Mouse (Mus musculus) myocyte (in vitro differentiated cells): Measurements from ENCODE around the gene Fam25c. TPM values are rescaled to one million over a fixed set of nuclear protein-coding genes. Genes with fewer than 3 reads are reported as not detected.

Source experiments
- H3K27me3 ChIP-seq: one replicate; pipeline ENCODE4 v1.6.1; 2011; ENCODE audit not compliant: control insufficient read depth, insufficient read depth, insufficient read length
- H3K36me3 ChIP-seq: one replicate; pipeline ENCODE4 v1.6.1; 2011; ENCODE audit not compliant: control insufficient read depth, insufficient read depth
- H3K4me2 ChIP-seq: one replicate; pipeline ENCODE4 v1.6.1; 2011; ENCODE audit warnings: low read depth, control low read depth
- H3K4me3 ChIP-seq: one replicate; pipeline ENCODE4 v1.5.1; 2011; ENCODE audit warnings: mild to moderate bottlenecking, control low read depth, moderate library complexity
- H3K79me2 ChIP-seq: one replicate; pipeline ENCODE4 v1.6.1; 2011; ENCODE audit not compliant: control insufficient read depth, insufficient read depth
- H3ac ChIP-seq: one replicate; pipeline ENCODE4 v1.6.1; 2011; ENCODE audit not compliant: control insufficient read depth, insufficient read length
- CEBPB ChIP-seq: IDR thresholded peaks from 2 replicates; pipeline ENCODE4 v1.6.1; 2011; ENCODE audit warnings: mild to moderate bottlenecking, moderate library complexity; ENCODE audit not compliant: poor library complexity, insufficient read depth, severe bottlenecking
- E2F4 ChIP-seq: IDR thresholded peaks from one replicate; pipeline ENCODE4 v1.6.1; 2011; ENCODE audit warnings: mild to moderate bottlenecking, control low read depth, moderate library complexity; ENCODE audit not compliant: insufficient read depth
- MAX ChIP-seq: IDR thresholded peaks from one replicate; pipeline ENCODE4 v1.6.1; 2011; ENCODE audit warnings: low read depth, mild to moderate bottlenecking, control low read depth
- MYOD1 ChIP-seq, 3 experiments: IDR thresholded peaks; one replicate each; pipeline ENCODE4 v1.6.1; 2011; ENCODE audit warnings: control low read depth in 2 of 3, low read depth in 2 of 3, mild to moderate bottlenecking in 2 of 3, moderate library complexity in 1 of 3; ENCODE audit not compliant: insufficient read length in 2 of 3, control insufficient read depth in 1 of 3
- MYOG ChIP-seq, 3 experiments: IDR thresholded peaks; one replicate each; pipeline ENCODE4 v1.6.1; 2011; ENCODE audit warnings: control low read depth in 2 of 3, low read depth in 2 of 3, mild to moderate bottlenecking in 2 of 3; ENCODE audit not compliant: insufficient read length in 2 of 3, control insufficient read depth in 1 of 3, insufficient read depth in 1 of 3
- POLR2A ChIP-seq: IDR thresholded peaks from one replicate; pipeline ENCODE4 v1.6.1; 2011; ENCODE audit warnings: low read depth, mild to moderate bottlenecking, control low read depth, moderate library complexity; ENCODE audit not compliant: insufficient read length
- POLR2AphosphoS2 ChIP-seq: IDR thresholded peaks from one replicate; pipeline ENCODE4 v1.6.1; 2011; ENCODE audit warnings: low read depth, control low read depth; ENCODE audit not compliant: insufficient read length
- REST ChIP-seq: IDR thresholded peaks from one replicate; pipeline ENCODE4 v1.6.1; 2011; ENCODE audit warnings: mild to moderate bottlenecking, control low read depth, moderate library complexity; ENCODE audit not compliant: insufficient read depth, insufficient read length
- SRF ChIP-seq: IDR thresholded peaks from one replicate; pipeline ENCODE4 v1.6.1; 2011; ENCODE audit warnings: low read depth; ENCODE audit not compliant: control insufficient read depth, insufficient read length
- TCF12 ChIP-seq: IDR thresholded peaks from one replicate; pipeline ENCODE4 v1.6.1; 2011; ENCODE audit warnings: mild to moderate bottlenecking, control low read depth; ENCODE audit not compliant: poor library complexity, insufficient read depth, severe bottlenecking
- TCF3 ChIP-seq: IDR thresholded peaks from one replicate; pipeline ENCODE4 v1.6.1; 2011; ENCODE audit warnings: low read depth, control low read depth; ENCODE audit not compliant: insufficient read length
- USF1 ChIP-seq: IDR thresholded peaks from one replicate; pipeline ENCODE4 v1.6.1; 2011; ENCODE audit warnings: low read depth, mild to moderate bottlenecking, control low read depth, moderate library complexity
- polyA plus RNA-seq: library from polyadenylated mRNA; unstranded; fragments of >200 nt; fragmentation: generic; extraction: Trizol; gene quantifications from one replicate; pipeline ENCODE4 v1.2.1, GENCODE M21; 2012; ENCODE audit warnings: missing spikeins

The Fam25c gene
- polyA plus RNA-seq, 1 experiment: not detected

DNA sequence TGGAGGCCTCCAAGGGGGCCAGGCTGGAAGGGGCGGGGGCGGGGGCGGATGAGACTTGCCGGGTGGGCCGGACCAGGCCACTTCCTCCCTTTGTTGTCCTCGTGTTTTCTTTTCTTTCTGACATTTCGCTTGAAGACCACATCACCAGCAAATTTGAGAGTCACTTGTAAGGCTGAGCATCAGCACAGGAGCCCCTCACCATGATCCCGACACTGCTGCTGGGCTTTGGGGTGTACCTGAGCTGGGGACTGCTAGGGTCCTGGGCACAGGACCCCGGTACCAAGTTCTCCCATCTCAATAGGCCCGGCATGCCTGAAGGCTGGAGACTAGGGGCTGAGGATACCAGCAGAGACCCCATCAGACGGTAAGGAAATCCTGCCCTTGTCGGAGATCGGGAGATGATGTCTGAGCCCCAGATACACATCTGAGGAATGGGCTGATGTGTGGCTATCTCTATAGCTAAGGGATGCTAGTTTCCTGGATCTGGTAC lies 20.2 kb upstream of the Fam25c start, which contains the start of gene Mmrn2:
TSS of gene Mmrn2 (plus strand) at position 51 of the 490 bp plus-strand sequence.
- no peak for TF ChIP-seq CEBPB
- no peak for TF ChIP-seq E2F4
- TF ChIP-seq MYOG (IDR thresholded peaks at IDR 0.05; ENCODE audit: control insufficient read depth in 1 of 3, insufficient read depth in 1 of 3, insufficient read length in 2 of 3, low read depth in 2 of 3): no peak
- TF ChIP-seq TCF3: no peak
- H3K4me2 ChIP-seq: no peak within 1 kb of the TSS
- no peaks in the 10 kb centered on the region for H3K27me3 ChIP-seq
- no peaks in the 10 kb centered on the region for H3K79me2 ChIP-seq
- H3ac ChIP-seq: no peak within 1 kb of the TSS
- H3K4me3 ChIP-seq: no peak within 1 kb of the TSS
- H3K36me3 ChIP-seq: no peaks in the 10 kb centered on the region

DNA sequence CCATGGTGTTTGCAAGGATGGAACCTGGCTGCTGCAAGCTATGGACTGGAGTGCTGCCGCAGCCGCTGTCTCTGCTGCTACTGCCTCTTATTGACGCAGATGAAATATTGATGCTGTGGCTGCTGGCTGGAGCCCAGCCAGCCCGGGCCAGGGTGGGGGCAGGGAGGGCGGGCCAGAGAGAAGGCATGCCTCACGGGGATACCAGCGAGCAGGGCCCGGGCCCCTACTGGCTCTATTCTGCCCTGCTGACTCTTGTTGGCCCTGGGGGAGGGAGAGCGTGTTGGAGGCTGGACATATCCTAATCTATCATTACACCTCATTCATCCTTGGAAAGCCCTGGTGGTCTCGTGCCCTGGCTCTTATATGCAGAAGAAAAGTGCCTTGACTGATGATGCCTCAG lies 19.3 kb upstream of the Fam25c start, which contains the start of gene Sncg:
TSS of gene Sncg (minus strand) at position 213 of the 400 bp plus-strand sequence.
- H3ac ChIP-seq: no peak within 1 kb of the TSS
- no peaks in the 10 kb centered on the region for H3K79me2 ChIP-seq
- H3K36me3 ChIP-seq: no peaks in the 10 kb centered on the region
- H3K4me3 ChIP-seq: no peak within 1 kb of the TSS
- TF ChIP-seq MAX (no peak), SRF (no peak), E2F4 (no peak), POLR2A (no peak), USF1 (no peak), TCF12 (no peak)
- no peaks in the 10 kb centered on the region for H3K27me3 ChIP-seq
- peak within 1 kb of the TSS; percentile 18 for H3K4me2 ChIP-seq

DNA sequence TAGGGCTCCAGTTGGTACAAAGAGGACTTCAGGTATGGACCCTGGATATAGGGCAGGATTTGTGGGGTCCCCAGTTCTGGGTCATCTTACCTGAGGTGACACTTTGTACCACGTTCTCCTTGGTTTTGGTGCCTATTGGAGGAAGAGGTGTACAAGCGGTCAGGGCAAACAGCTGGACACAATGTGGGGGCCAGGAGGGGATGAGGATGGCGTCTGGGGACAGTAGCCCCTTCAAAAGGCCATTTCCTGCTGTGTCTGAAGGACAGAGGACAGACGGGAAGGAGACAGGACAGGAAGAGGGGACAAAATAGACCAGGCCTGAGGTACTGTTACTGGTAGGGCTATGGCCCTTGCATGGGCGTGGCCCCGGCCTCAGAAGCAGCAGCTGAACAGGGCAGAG lies 18.3 kb upstream of the Fam25c start:
- H3K4me2 ChIP-seq: peak overlapping the region; percentile 18
- no peaks in the 10 kb centered on the region for H3K27me3 ChIP-seq
- H3K4me3 ChIP-seq: no peak overlapping the region
- H3K36me3 ChIP-seq: no peaks in the 10 kb centered on the region
- TF ChIP-seq MYOD1 (IDR thresholded peaks at IDR 0.05; ENCODE audit: control insufficient read depth in 1 of 3, insufficient read length in 2 of 3, low read depth in 2 of 3) (peak in 1 of 3 experiments; percentile 63), MAX (no peak), MYOG (IDR thresholded peaks at IDR 0.05; ENCODE audit: control insufficient read depth in 1 of 3, insufficient read depth in 1 of 3, insufficient read length in 2 of 3, low read depth in 2 of 3) (peak in 1 of 3 experiments; percentile 47)
- no peak overlapping the region for H3ac ChIP-seq
- no peaks in the 10 kb centered on the region for H3K79me2 ChIP-seq

DNA sequence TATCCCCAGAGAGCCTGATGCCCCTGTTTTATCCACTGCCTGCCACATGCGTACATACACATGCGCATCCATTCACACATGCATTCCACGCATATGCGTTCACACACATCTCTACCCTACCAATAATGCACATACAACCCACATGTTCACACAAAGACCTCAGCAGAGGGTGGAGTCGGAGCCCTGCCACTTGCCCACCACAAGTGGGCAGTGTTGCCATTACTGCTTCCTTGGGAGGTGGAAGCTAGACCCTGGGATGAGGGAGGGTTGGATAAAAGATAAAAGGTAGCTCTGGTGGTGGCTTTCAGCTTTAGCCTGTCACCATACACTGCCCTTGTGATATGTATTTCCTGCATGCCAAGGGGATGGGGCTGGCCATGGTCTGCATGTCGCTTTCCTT lies 17.4 kb upstream of the Fam25c start:
- Histone ChIP-seq H3ac (no peak overlapping the region), H3K4me2 (no peak overlapping the region), H3K79me2 (no peaks in the 10 kb centered on the region), H3K36me3 (no peaks in the 10 kb centered on the region), H3K27me3 (no peaks in the 10 kb centered on the region), H3K4me3 (no peak overlapping the region)
- TF ChIP-seq MYOG (IDR thresholded peaks at IDR 0.05; ENCODE audit: control insufficient read depth in 1 of 3, insufficient read depth in 1 of 3, insufficient read length in 2 of 3, low read depth in 2 of 3) (no peak), MYOD1 (IDR thresholded peaks at IDR 0.05; ENCODE audit: control insufficient read depth in 1 of 3, insufficient read length in 2 of 3, low read depth in 2 of 3) (no peak), POLR2AphosphoS2 (no peak), E2F4 (no peak), USF1 (no peak), SRF (no peak), TCF12 (no peak), REST (no peak), MAX (no peak), POLR2A (no peak), CEBPB (no peak), TCF3 (no peak)

DNA sequence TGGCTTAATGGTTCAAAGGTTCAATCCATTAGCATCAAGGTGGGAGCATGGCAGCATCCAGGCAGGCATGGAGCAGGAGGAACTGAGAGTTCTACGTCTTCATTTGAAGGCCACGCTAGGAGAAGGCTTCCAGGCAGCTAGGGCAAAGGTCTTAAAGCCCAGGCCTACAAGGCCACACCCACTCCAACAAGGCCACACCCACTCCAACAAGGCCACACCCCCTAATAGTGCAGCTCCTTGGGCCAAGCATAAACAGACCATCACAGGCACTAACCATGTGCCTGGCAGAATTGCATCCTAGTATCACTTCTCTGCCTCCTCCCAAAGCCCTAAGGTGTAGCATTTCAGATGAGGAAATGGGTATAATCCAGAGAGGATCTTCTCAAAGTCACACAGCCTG lies 16.5 kb upstream of the Fam25c start:
- Histone ChIP-seq H3K4me3 (no peak overlapping the region), H3K79me2 (no peaks in the 10 kb centered on the region), H3K27me3 (no peaks in the 10 kb centered on the region), H3K4me2 (no peak overlapping the region), H3K36me3 (no peaks in the 10 kb centered on the region), H3ac (no peak overlapping the region)
- no peak for TF ChIP-seq REST
- no peak for TF ChIP-seq USF1
- TF ChIP-seq SRF: no peak
- no peak for TF ChIP-seq TCF3
- no peak for TF ChIP-seq E2F4
- no peak for TF ChIP-seq POLR2A
- no peak for TF ChIP-seq TCF12
- no peak for TF ChIP-seq MYOD1 (IDR thresholded peaks at IDR 0.05; ENCODE audit: control insufficient read depth in 1 of 3, insufficient read length in 2 of 3, low read depth in 2 of 3)
- no peak for TF ChIP-seq MAX
- no peak for TF ChIP-seq CEBPB
- TF ChIP-seq POLR2AphosphoS2: no peak
- TF ChIP-seq MYOG (IDR thresholded peaks at IDR 0.05; ENCODE audit: control insufficient read depth in 1 of 3, insufficient read depth in 1 of 3, insufficient read length in 2 of 3, low read depth in 2 of 3): no peak
